Mouse (Mus musculus): Measurements from ENCODE around the gene Tmem127. TPM values are rescaled to one million over a fixed set of nuclear protein-coding genes. Genes with fewer than 3 reads are reported as not detected.
A peak's percentile ranks its signal among the peaks of the same experiment; 100 is the strongest.

The Tmem127 gene
- polyA plus RNA-seq, 1 experiment from 2014 or later, result 19.8 TPM

GRCm38 (mm10) chr2:127225261-127225660 lies 22.4 kb upstream of the Tmem127 start:
- ATAC-seq (ENCODE audit: low FRiP score, low TSS enrichment), result no peak
- no peak overlapping the region for H3K9ac ChIP-seq (ENCODE audit: low read depth, low read length)
- H3K9me3 ChIP-seq (ENCODE audit: control insufficient read depth, low read length), result no peaks in the 10 kb centered on the region; the same call in 1 of the 2 replicates
- H3K27ac ChIP-seq (ENCODE audit: low read depth, low read length), result no peak overlapping the region
- H3K4me2 ChIP-seq (replicated peaks; ENCODE audit: low read depth, low read length), result no peak overlapping the region
- H3K4me3 ChIP-seq (ENCODE audit: low read length), result no peak overlapping the region
- H3K36me3 ChIP-seq (ENCODE audit: control insufficient read depth, insufficient read depth, low read length), result peaks cover 94% of the 10 kb centered on the region
- H3K27me3 ChIP-seq (ENCODE audit: control insufficient read depth, insufficient read depth, low read length), result no peaks in the 10 kb centered on the region
- WGBS, result 95% methylated on average over 3 of the region's 3 CpGs
- no peaks in the 10 kb centered on the region for H3K4me1 ChIP-seq (ENCODE audit: control insufficient read depth, insufficient read depth, low read length)

- Histone ChIP-seq H3K4me1 (ENCODE audit: control insufficient read depth, insufficient read depth, low read length) (no peaks in the 10 kb centered on the region), H3K9me3 (ENCODE audit: control insufficient read depth, low read length) (no peaks in the 10 kb centered on the region), H3K27ac (ENCODE audit: low read depth, low read length) (no peak overlapping the region), H3K27me3 (ENCODE audit: control insufficient read depth, insufficient read depth, low read length) (no peaks in the 10 kb centered on the region), H3K4me2 (replicated peaks; ENCODE audit: low read depth, low read length) (no peak overlapping the region), H3K9ac (ENCODE audit: low read depth, low read length) (no peak overlapping the region), H3K36me3 (ENCODE audit: control insufficient read depth, insufficient read depth, low read length) (peaks cover 93% of the 10 kb centered on the region), H3K4me3 (ENCODE audit: low read length) (no peak overlapping the region)
- ATAC-seq (ENCODE audit: low FRiP score, low TSS enrichment), result no peak
- 94% methylated on average over 11 of the region's 11 CpGs for WGBS
Observed at GRCm38 (mm10) chr2:127237897-127238610, 9.7 kb upstream of the Tmem127 start.

- no peaks in the 10 kb centered on the region for H3K4me1 ChIP-seq (ENCODE audit: control insufficient read depth, insufficient read depth, low read length)
- H3K4me3 ChIP-seq (ENCODE audit: low read length), result no peak overlapping the region
- WGBS, result 96% methylated on average over 2 of the region's 2 CpGs
- H3K27ac ChIP-seq (ENCODE audit: low read depth, low read length), result no peak overlapping the region
- H3K4me2 ChIP-seq (replicated peaks; ENCODE audit: low read depth, low read length), result no peak overlapping the region
- ATAC-seq (ENCODE audit: low FRiP score, low TSS enrichment), result no peak
- peaks cover 87% of the 10 kb centered on the region for H3K36me3 ChIP-seq (ENCODE audit: control insufficient read depth, insufficient read depth, low read length)
- no peaks in the 10 kb centered on the region for H3K27me3 ChIP-seq (ENCODE audit: control insufficient read depth, insufficient read depth, low read length)
- H3K9ac ChIP-seq (ENCODE audit: low read depth, low read length), result no peak overlapping the region
- H3K9me3 ChIP-seq (ENCODE audit: control insufficient read depth, low read length), result no peaks in the 10 kb centered on the region
Observed at GRCm38 (mm10) chr2:127240065-127240464, 7.6 kb upstream of the Tmem127 start.

- under 1% methylated on average over 39 of the region's 39 CpGs for whole genome bisulfite sequencing
- peak overlapping the region; percentile 83 for H3K9ac ChIP-seq (ENCODE audit: low read depth, low read length)
- H3K4me1 ChIP-seq (ENCODE audit: control insufficient read depth, insufficient read depth, low read length), result peaks cover 25% of the 10 kb centered on the region; the same call in 1 of the 2 replicates
Observed at GRCm38 (mm10) chr2:127248334-127249004, 761 bp downstream of the Tmem127 start.

GRCm38 (mm10) chr2:127250291-127251008 lies 2.7 kb downstream of the Tmem127 start:
- H3K9me3 ChIP-seq (ENCODE audit: control insufficient read depth, low read length), result no peaks in the 10 kb centered on the region
- ATAC-seq (ENCODE audit: low FRiP score, low TSS enrichment), result no peak
- no peak overlapping the region for H3K4me3 ChIP-seq (ENCODE audit: low read length)
- no peaks in the 10 kb centered on the region for H3K27me3 ChIP-seq (ENCODE audit: control insufficient read depth, insufficient read depth, low read length)
- H3K4me1 ChIP-seq (ENCODE audit: control insufficient read depth, insufficient read depth, low read length), result peaks cover 25% of the 10 kb centered on the region; the same call in 1 of the 2 replicates
- H3K27ac ChIP-seq (ENCODE audit: low read depth, low read length), result no peak overlapping the region
- H3K4me2 ChIP-seq (replicated peaks; ENCODE audit: low read depth, low read length), result no peak overlapping the region
- H3K9ac ChIP-seq (ENCODE audit: low read depth, low read length), result no peak overlapping the region
- H3K36me3 ChIP-seq (ENCODE audit: control insufficient read depth, insufficient read depth, low read length), result peaks cover 9% of the 10 kb centered on the region
- 80% methylated on average over 9 of the region's 9 CpGs for WGBS

More at GRCm38 (mm10) chr2:127248334-127249004, 761 bp downstream of the Tmem127 start:
- H3K4me2 ChIP-seq (replicated peaks; ENCODE audit: low read depth, low read length), result peak overlapping the region; percentile 96
- peak overlapping the region; percentile 80 for H3K4me3 ChIP-seq (ENCODE audit: low read length)
- H3K27ac ChIP-seq (ENCODE audit: low read depth, low read length), result peak overlapping the region; percentile 55; the same call in 1 of the 2 replicates
- peaks cover 25% of the 10 kb centered on the region for H3K36me3 ChIP-seq (ENCODE audit: control insufficient read depth, insufficient read depth, low read length)
- H3K9me3 ChIP-seq (ENCODE audit: control insufficient read depth, low read length), result no peaks in the 10 kb centered on the region
- H3K27me3 ChIP-seq (ENCODE audit: control insufficient read depth, insufficient read depth, low read length), result no peaks in the 10 kb centered on the region
- ATAC-seq (ENCODE audit: low FRiP score, low TSS enrichment), result peak; percentile 60

- WGBS, result 62% methylated on average over 3 of the region's 3 CpGs
- H3K4me2 ChIP-seq (replicated peaks; ENCODE audit: low read depth, low read length), result no peak overlapping the region
- peaks cover 22% of the 10 kb centered on the region; the same call in 1 of the 2 replicates for H3K4me1 ChIP-seq (ENCODE audit: control insufficient read depth, insufficient read depth, low read length)
- no peak overlapping the region for H3K9ac ChIP-seq (ENCODE audit: low read depth, low read length)
- H3K4me3 ChIP-seq (ENCODE audit: low read length), result no peak overlapping the region
- no peak overlapping the region for H3K27ac ChIP-seq (ENCODE audit: low read depth, low read length)
- no peaks in the 10 kb centered on the region for H3K9me3 ChIP-seq (ENCODE audit: control insufficient read depth, low read length)
- H3K27me3 ChIP-seq (ENCODE audit: control insufficient read depth, insufficient read depth, low read length), result no peaks in the 10 kb centered on the region
- H3K36me3 ChIP-seq (ENCODE audit: control insufficient read depth, insufficient read depth, low read length), result peaks cover 7% of the 10 kb centered on the region; the same call in 1 of the 2 replicates
- ATAC-seq (ENCODE audit: low FRiP score, low TSS enrichment), result no peak
Observed at GRCm38 (mm10) chr2:127251457-127251856, 3.7 kb downstream of the Tmem127 start.

GRCm38 (mm10) chr2:127251880-127252527 lies 4.3 kb downstream of the Tmem127 start:
- Histone ChIP-seq H3K9me3 (ENCODE audit: control insufficient read depth, low read length) (no peaks in the 10 kb centered on the region), H3K27ac (ENCODE audit: low read depth, low read length) (no peak overlapping the region), H3K9ac (ENCODE audit: low read depth, low read length) (no peak overlapping the region), H3K36me3 (ENCODE audit: control insufficient read depth, insufficient read depth, low read length) (peaks cover 12% of the 10 kb centered on the region), H3K4me1 (ENCODE audit: control insufficient read depth, insufficient read depth, low read length) (peaks cover 17% of the 10 kb centered on the region; the same call in 1 of the 2 replicates), H3K27me3 (ENCODE audit: control insufficient read depth, insufficient read depth, low read length) (no peaks in the 10 kb centered on the region), H3K4me2 (replicated peaks; ENCODE audit: low read depth, low read length) (no peak overlapping the region), H3K4me3 (ENCODE audit: low read length) (no peak overlapping the region)
- 37% methylated on average over 3 of the region's 3 CpGs for WGBS
- ATAC-seq (ENCODE audit: low FRiP score, low TSS enrichment), result no peak

- H3K4me1 ChIP-seq (ENCODE audit: control insufficient read depth, insufficient read depth, low read length), result 0 out of 2 replicates have a peak, but pooled peaks cover 16% of the 10 kb centered on the region
- H3K27ac ChIP-seq (ENCODE audit: low read depth, low read length), result no peak overlapping the region
- no peaks in the 10 kb centered on the region for H3K9me3 ChIP-seq (ENCODE audit: control insufficient read depth, low read length)
- H3K4me2 ChIP-seq (replicated peaks; ENCODE audit: low read depth, low read length), result no peak overlapping the region
- no peak overlapping the region for H3K4me3 ChIP-seq (ENCODE audit: low read length)
- WGBS, result 40% methylated on average over 5 of the region's 5 CpGs
- ATAC-seq (ENCODE audit: low FRiP score, low TSS enrichment), result no peak
- peaks cover 19% of the 10 kb centered on the region for H3K36me3 ChIP-seq (ENCODE audit: control insufficient read depth, insufficient read depth, low read length)
- H3K27me3 ChIP-seq (ENCODE audit: control insufficient read depth, insufficient read depth, low read length), result no peaks in the 10 kb centered on the region
- H3K9ac ChIP-seq (ENCODE audit: low read depth, low read length), result no peak overlapping the region
Observed at GRCm38 (mm10) chr2:127252787-127253186, 5.1 kb downstream of the Tmem127 start.
